Mouse (Mus musculus) MEL (cell line): Measurements from ENCODE around the gene Mpp2. TPM values are rescaled to one million over a fixed set of nuclear protein-coding genes. Genes with fewer than 3 reads are reported as not detected.
A peak's percentile ranks its signal among the peaks of the same experiment; 100 is the strongest.

Experiments used
- DNase-seq: peaks from one replicate; pipeline ENCODE4 v3.0.0; 2011; ENCODE audit warnings: low read depth, low spot score
- H3K27ac ChIP-seq: 2 replicates; pipeline ENCODE4 v1.5.1; 2012; ENCODE audit warnings: low read depth, mild to moderate bottlenecking, control low read depth, low read length, moderate library complexity; ENCODE audit not compliant: control insufficient read depth
- H3K27me3 ChIP-seq, 2 experiments: fragments of 150-350 bp in 1 of 2; sonication (generic) in 1 of 2; 2 replicates each; pipeline ENCODE4 v1.6.1; 2012; ENCODE audit warnings: low read length in 2 of 2, mild to moderate bottlenecking in 2 of 2, improper control_type of control experiment in 1 of 2, moderate library complexity in 1 of 2; ENCODE audit not compliant: insufficient read depth in 2 of 2, control insufficient read depth in 1 of 2
- H3K36me3 ChIP-seq, 2 experiments: 2 replicates each; pipeline ENCODE4 v1.6.1; 2012 to 2014; ENCODE audit warnings: low read length in 2 of 2, improper control_type of control experiment in 1 of 2, inconsistent platforms in 1 of 2, mild to moderate bottlenecking in 1 of 2; ENCODE audit not compliant: insufficient read depth in 2 of 2, control insufficient read depth in 1 of 2
- H3K4me1 ChIP-seq, 2 experiments: fragments of 150-350 bp in 1 of 2; sonication (generic) in 1 of 2; 2 replicates each; pipeline ENCODE4 v1.6.1; 2012; ENCODE audit warnings: low read length in 2 of 2, improper control_type of control experiment in 1 of 2, mild to moderate bottlenecking in 1 of 2; ENCODE audit not compliant: insufficient read depth in 2 of 2, control insufficient read depth in 1 of 2
- H3K4me3 ChIP-seq, 2 experiments: fragments of 150-350 bp in 1 of 2; sonication (generic) in 1 of 2; 2 replicates each; pipeline ENCODE4 v1.5.1; 2012; ENCODE audit warnings: low read depth in 2 of 2, low read length in 2 of 2, mild to moderate bottlenecking in 2 of 2, moderate library complexity in 2 of 2, control low read depth in 1 of 2, improper control_type of control experiment in 1 of 2; ENCODE audit not compliant: control insufficient read depth in 1 of 2, insufficient read depth in 1 of 2
- H3K79me2 ChIP-seq: 2 replicates; pipeline ENCODE4 v1.6.1; 2012; ENCODE audit warnings: mild to moderate bottlenecking, low read length, moderate library complexity; ENCODE audit not compliant: control insufficient read depth, poor library complexity, insufficient read depth
- H3K9ac ChIP-seq: 2 replicates; pipeline ENCODE4 v1.6.1; 2012; ENCODE audit warnings: low read depth, mild to moderate bottlenecking, control low read depth, low read length, moderate library complexity; ENCODE audit not compliant: control insufficient read depth, poor library complexity, severe bottlenecking
- H3K9me3 ChIP-seq: fragments of 150-350 bp; sonication (generic); replicated peaks from 2 replicates; pipeline ENCODE4 v1.6.1; 2012; ENCODE audit warnings: mild to moderate bottlenecking, low read length, improper control_type of control experiment, moderate library complexity; ENCODE audit not compliant: insufficient read depth
- BHLHE40 ChIP-seq: IDR thresholded peaks from 2 replicates; pipeline ENCODE4 v1.6.1; 2012; ENCODE audit warnings: low read depth, mild to moderate bottlenecking, inconsistent platforms, low read length, improper control_type of control experiment, borderline replicate concordance
- CHD2 ChIP-seq: IDR thresholded peaks from 2 replicates; pipeline ENCODE4 v1.6.1; 2011; ENCODE audit warnings: low read length, improper control_type of control experiment
- CTCF ChIP-seq, 3 experiments: IDR thresholded peaks in 2 of 3; conservative IDR thresholded peaks in 1 of 3; 2 replicates each; pipeline ENCODE4 v1.5.1; 2011 to 2012; ENCODE audit warnings: low read length in 3 of 3, low read depth in 2 of 3, mild to moderate bottlenecking in 2 of 3, improper control_type of control experiment in 1 of 3, inconsistent platforms in 1 of 3, mixed read lengths in 1 of 3, moderate library complexity in 1 of 3; ENCODE audit not compliant: control insufficient read depth in 1 of 3, insufficient read depth in 1 of 3, poor library complexity in 1 of 3, severe bottlenecking in 1 of 3
- E2F4 ChIP-seq: IDR thresholded peaks from 2 replicates; pipeline ENCODE4 v1.6.1; 2011; ENCODE audit warnings: low read depth, low read length, improper control_type of control experiment, borderline replicate concordance
- EP300 ChIP-seq, 2 experiments: IDR thresholded peaks; 2 replicates each; pipeline ENCODE4 v1.6.1; 2011; ENCODE audit warnings: improper control_type of control experiment in 2 of 2, low read length in 2 of 2, low read depth in 1 of 2, mild to moderate bottlenecking in 1 of 2
- ETS1 ChIP-seq: IDR thresholded peaks from 2 replicates; pipeline ENCODE4 v1.6.1; 2012; ENCODE audit warnings: low read depth, mild to moderate bottlenecking, inconsistent platforms, low read length, improper control_type of control experiment, moderate library complexity
- GABPA ChIP-seq: IDR thresholded peaks from 2 replicates; pipeline ENCODE4 v1.6.1; 2012; ENCODE audit warnings: low read depth, mild to moderate bottlenecking, inconsistent platforms, low read length, improper control_type of control experiment, moderate library complexity
- GATA1 ChIP-seq: IDR thresholded peaks from 2 replicates; pipeline ENCODE4 v1.6.1; 2011; ENCODE audit warnings: low read depth, low read length, improper control_type of control experiment
- HCFC1 ChIP-seq: IDR thresholded peaks from 2 replicates; pipeline ENCODE4 v1.6.1; 2012; ENCODE audit warnings: low read depth, mild to moderate bottlenecking, inconsistent platforms, low read length, improper control_type of control experiment, moderate library complexity
- MAZ ChIP-seq: IDR thresholded peaks from 2 replicates; pipeline ENCODE4 v1.6.1; 2012; ENCODE audit warnings: low read depth, mild to moderate bottlenecking, inconsistent platforms, low read length, improper control_type of control experiment
- MEF2A ChIP-seq: IDR thresholded peaks from 2 replicates; pipeline ENCODE4 v1.6.1; 2014; ENCODE audit warnings: low read depth, mild to moderate bottlenecking, inconsistent platforms, low read length, improper control_type of control experiment; ENCODE audit not compliant: poor library complexity, insufficient replicate concordance, severe bottlenecking; ENCODE audit errors: extremely low read depth
- MXI1 ChIP-seq: IDR thresholded peaks from 2 replicates; pipeline ENCODE4 v1.6.1; 2011; ENCODE audit warnings: mild to moderate bottlenecking, low read depth, low read length, improper control_type of control experiment
- NELFE ChIP-seq: IDR thresholded peaks from 2 replicates; pipeline ENCODE4 v1.6.1; 2011; ENCODE audit warnings: low read depth, low read length, improper control_type of control experiment
- NRF1 ChIP-seq: IDR thresholded peaks from 2 replicates; pipeline ENCODE4 v1.6.1; 2014; ENCODE audit warnings: low read depth, mild to moderate bottlenecking, inconsistent platforms, low read length, improper control_type of control experiment, moderate library complexity; ENCODE audit not compliant: poor library complexity, insufficient read depth, severe bottlenecking
- POLR2A ChIP-seq, 2 experiments: IDR thresholded peaks; 2 replicates each; pipeline ENCODE4 v1.6.1; 2011 to 2012; ENCODE audit warnings: low read length in 2 of 2, mild to moderate bottlenecking in 2 of 2, control low read depth in 1 of 2, improper control_type of control experiment in 1 of 2, low read depth in 1 of 2, moderate library complexity in 1 of 2; ENCODE audit not compliant: control insufficient read depth in 1 of 2, insufficient read depth in 1 of 2, poor library complexity in 1 of 2
- POLR2AphosphoS2 ChIP-seq: IDR thresholded peaks from 2 replicates; pipeline ENCODE4 v1.6.1; 2011; ENCODE audit warnings: low read length, improper control_type of control experiment
- POLR2AphosphoS5 ChIP-seq: IDR thresholded peaks from 2 replicates; pipeline ENCODE4 v1.6.1; 2012; ENCODE audit warnings: low read depth, borderline replicate concordance, mild to moderate bottlenecking, inconsistent platforms, low read length, moderate library complexity, mixed read lengths
- RAD21 ChIP-seq: IDR thresholded peaks from 2 replicates; pipeline ENCODE4 v1.6.1; 2011; ENCODE audit warnings: mild to moderate bottlenecking, low read depth, low read length, improper control_type of control experiment
- RCOR1 ChIP-seq: IDR thresholded peaks from 2 replicates; pipeline ENCODE4 v1.6.1; 2012; ENCODE audit warnings: low read depth, mild to moderate bottlenecking, inconsistent platforms, low read length, improper control_type of control experiment
- SIN3A ChIP-seq: IDR thresholded peaks from 2 replicates; pipeline ENCODE4 v1.6.1; 2012; ENCODE audit warnings: low read length, improper control_type of control experiment, inconsistent platforms
- SMC3 ChIP-seq: IDR thresholded peaks from 2 replicates; pipeline ENCODE4 v1.6.1; 2011; ENCODE audit warnings: low read depth, low read length, improper control_type of control experiment
- TAL1 ChIP-seq: IDR thresholded peaks from 2 replicates; pipeline ENCODE4 v1.6.1; 2012; ENCODE audit warnings: mild to moderate bottlenecking, inconsistent platforms, low read length, moderate library complexity, mixed read lengths
- TBP ChIP-seq: IDR thresholded peaks from 2 replicates; pipeline ENCODE4 v1.8.0; 2011; ENCODE audit warnings: low read depth, low read length, improper control_type of control experiment
- TCF12 ChIP-seq: IDR thresholded peaks from 2 replicates; pipeline ENCODE4 v1.6.1; 2014; ENCODE audit warnings: low read depth, mild to moderate bottlenecking, inconsistent platforms, low read length, improper control_type of control experiment, moderate library complexity
- UBTF ChIP-seq: IDR thresholded peaks from 2 replicates; pipeline ENCODE4 v1.6.1; 2012; ENCODE audit warnings: low read depth, mild to moderate bottlenecking, inconsistent platforms, low read length, improper control_type of control experiment, moderate library complexity, borderline replicate concordance; ENCODE audit not compliant: insufficient read depth
- USF1 ChIP-seq: IDR thresholded peaks from 2 replicates; pipeline ENCODE4 v1.6.1; 2014; ENCODE audit warnings: low read depth, mild to moderate bottlenecking, inconsistent platforms, low read length, improper control_type of control experiment, moderate library complexity
- USF2 ChIP-seq, 2 experiments: IDR thresholded peaks; 2 replicates each; pipeline ENCODE4 v1.6.1; 2011 to 2012; ENCODE audit warnings: improper control_type of control experiment in 2 of 2, low read length in 2 of 2, borderline replicate concordance in 1 of 2, inconsistent platforms in 1 of 2, low read depth in 1 of 2, mild to moderate bottlenecking in 1 of 2; ENCODE audit not compliant: insufficient read depth in 1 of 2
- ZMIZ1 ChIP-seq: IDR thresholded peaks from 2 replicates; pipeline ENCODE4 v1.6.1; 2012; ENCODE audit warnings: low read depth, mild to moderate bottlenecking, inconsistent platforms, low read length, improper control_type of control experiment, moderate library complexity
- polyA plus RNA-seq, 2 experiments: library from polyadenylated mRNA; stranded (reverse) in 1 of 2; unstranded in 1 of 2; fragments of >175 nt in 1 of 2; fragments of >200 nt in 1 of 2; gene quantifications; 2 replicates each; pipeline versions ENCODE4 v1.2.1 to v1.2.4; 2012; ENCODE audit warnings: low replicate concordance in 2 of 2, low read depth in 1 of 2; ENCODE audit not compliant: insufficient read length in 2 of 2, insufficient read depth in 1 of 2, missing spikeins in 1 of 2
- total RNA-seq: library from RNA; depleted of rRNA; stranded (reverse); fragments of 300-350 nt; gene quantifications from 2 replicates; pipeline ENCODE4 v1.2.3, GENCODE M21; 2012

Mpp2 gene
- total and polyA plus RNA-seq, 3 experiments: 2.9 to 16.3 TPM; not detected in 1

DNA sequence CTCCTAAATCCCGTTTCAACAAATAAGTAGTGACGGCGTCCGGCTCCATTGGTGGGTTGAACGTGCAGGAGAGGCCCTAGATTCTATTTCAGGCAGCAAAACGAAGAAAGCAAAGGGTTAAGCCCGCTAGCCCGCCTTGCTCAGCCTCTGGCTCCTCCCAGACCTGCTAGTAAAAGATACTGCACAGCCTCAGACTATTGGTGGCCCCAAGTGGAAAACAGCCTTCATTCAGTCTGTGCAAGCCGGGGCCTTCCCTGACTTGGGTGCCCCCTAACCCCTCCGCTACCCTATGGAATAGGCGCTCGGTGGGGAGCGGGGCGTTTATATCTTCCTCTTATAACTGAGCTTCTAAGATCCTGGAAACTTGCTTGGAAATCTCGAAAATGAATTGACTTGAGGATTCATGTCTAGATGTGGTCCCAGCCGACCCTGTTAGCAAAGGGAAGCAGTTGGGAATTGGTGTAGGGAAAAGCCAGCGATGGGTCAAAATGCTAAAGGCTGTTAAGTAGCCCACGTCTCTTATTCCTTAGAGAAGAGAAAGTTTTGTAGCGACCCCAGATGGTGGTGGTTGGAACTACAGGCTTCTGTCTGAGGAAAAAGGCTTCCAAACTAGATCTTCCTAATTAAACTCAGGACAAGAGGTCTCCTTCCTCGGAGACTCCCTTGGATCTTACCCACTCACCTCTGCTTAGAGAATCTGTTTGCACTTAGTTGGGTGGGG lies 933 bp upstream of the Mpp2 start:
- H3K9me3 ChIP-seq: no peaks in the 10 kb centered on the region
- DNase-seq: peak; percentile 98
- peak overlapping the region; percentile 92 for H3K27ac ChIP-seq
- H3K9ac ChIP-seq: peak overlapping the region; percentile 76
- peaks cover 2% of the 10 kb centered on the region; the same call in 1 of the 2 replicates for H3K79me2 ChIP-seq
- TF ChIP-seq ETS1 (peak; percentile 60), CTCF (IDR thresholded peaks at IDR 0.05 in 2 of 3, conservative IDR thresholded peaks at IDR 0.05 in 1 of 3; ENCODE audit: control insufficient read depth in 1 of 3, insufficient read depth in 1 of 3, low read depth in 2 of 3, low read length in 3 of 3, poor library complexity in 1 of 3, severe bottlenecking in 1 of 3) (peak; percentile 38 to 89 (median 73)), POLR2AphosphoS5 (no peak), TCF12 (peak; percentile 78), TAL1 (peak; percentile 82), ZMIZ1 (peak; percentile 82; the same call in 1 of the 2 replicates), HCFC1 (peak; percentile 75), TBP (peak; percentile 85), POLR2A (IDR thresholded peaks at IDR 0.05; ENCODE audit: control insufficient read depth in 1 of 2, insufficient read depth in 1 of 2, low read depth in 1 of 2, low read length in 2 of 2, poor library complexity in 1 of 2) (peak; percentile 37 to 64; a peak in 2 of 4 replicates), SIN3A (peak; percentile 97), NRF1 (peak; percentile 41; the same call in 1 of the 2 replicates), GABPA (no peak), RAD21 (peak; percentile 35), SMC3 (peak; percentile 32), POLR2AphosphoS2 (peak; percentile 43; the same call in 1 of the 2 replicates), MXI1 (peak; percentile 78), GATA1 (peak; percentile 52), EP300 (IDR thresholded peaks at IDR 0.05; ENCODE audit: low read depth in 1 of 2, low read length in 2 of 2) (peak in 1 of 2 experiments; percentile 63; a peak in 2 of 4 replicates), MEF2A (peak; percentile 69; the same call in 1 of the 2 replicates), UBTF (0 out of 2 replicates have a peak, but pooled peaks have one; percentile 69), NELFE (no peak; the same call in 1 of the 2 replicates), E2F4 (no peak), USF2 (IDR thresholded peaks at IDR 0.05; ENCODE audit: borderline replicate concordance in 1 of 2, insufficient read depth in 1 of 2, low read depth in 1 of 2, low read length in 2 of 2) (no peak), BHLHE40 (peak; percentile 66), USF1 (no peak), CHD2 (no peak), MAZ (peak; percentile 81), RCOR1 (peak; percentile 5; the same call in 1 of the 2 replicates)
- H3K36me3 ChIP-seq: peaks cover 0 to 10% of the 10 kb centered on the region in 2 experiments; a peak in 2 of 4 replicates
- no peaks in the 10 kb centered on the region for H3K27me3 ChIP-seq
- H3K4me1 ChIP-seq: peaks cover 5 to 12% of the 10 kb centered on the region in 2 experiments; a peak in 3 of 4 replicates
- peak overlapping the region; percentile 57 to 75 for H3K4me3 ChIP-seq
